Mouse (Mus musculus) hindbrain, embryonic 11.5 days (tissue): ENCODE measurements at regions not wholly inside any gene's neighbourhood (a gene's known extent, or its start where the extent isn't known, plus 50 kb on each side); places are given as distances from the start of the nearest gene placed in this dataset.

Source experiments
- ATAC-seq: fragments of 200-750 bp; cut with Nextera tagmentation; 2 replicates; pipeline ENCODE4 v1.8.0; 2017; ENCODE audit warnings: mild to moderate bottlenecking, moderate TSS enrichment, moderate library complexity; ENCODE audit not compliant: low FRiP score
- DNase-seq: peaks from one replicate; pipeline ENCODE4 v3.0.0-alpha.2; 2015; ENCODE audit warnings: low spot score
- H3K27ac ChIP-seq: fragments of 300-500 bp; sonication (generic); 2 replicates; pipeline ENCODE4 v1.5.1; 2014; ENCODE audit warnings: mild to moderate bottlenecking, low read depth, low read length
- H3K27me3 ChIP-seq: fragments of 300-500 bp; sonication (generic); 2 replicates; pipeline ENCODE4 v1.6.1; 2014; ENCODE audit warnings: mild to moderate bottlenecking, low read length, moderate library complexity, mixed read lengths; ENCODE audit not compliant: control insufficient read depth, insufficient read depth
- H3K36me3 ChIP-seq: fragments of 300-500 bp; sonication (generic); 2 replicates; pipeline ENCODE4 v1.6.1; 2014; ENCODE audit warnings: mild to moderate bottlenecking, low read length, moderate library complexity, mixed read lengths; ENCODE audit not compliant: control insufficient read depth, insufficient read depth
- H3K4me1 ChIP-seq: fragments of 300-500 bp; sonication (generic); replicated peaks from 2 replicates; pipeline ENCODE4 v1.6.1; 2014; ENCODE audit warnings: low read length, mixed read lengths; ENCODE audit not compliant: control insufficient read depth, insufficient read depth
- H3K4me2 ChIP-seq: fragments of 300-500 bp; sonication (generic); replicated peaks from 2 replicates; pipeline ENCODE4 v1.6.1; 2014; ENCODE audit warnings: mild to moderate bottlenecking, low read depth, low read length
- H3K4me3 ChIP-seq: fragments of 300-500 bp; sonication (generic); 2 replicates; pipeline ENCODE4 v1.5.1; 2014; ENCODE audit warnings: low read depth, low read length
- H3K9ac ChIP-seq: fragments of 300-500 bp; sonication (generic); 2 replicates; pipeline ENCODE4 v1.6.1; 2014; ENCODE audit warnings: low read depth, low read length
- H3K9me3 ChIP-seq: fragments of 300-500 bp; sonication (generic); 2 replicates; pipeline ENCODE4 v1.6.1; 2016; ENCODE audit warnings: low read length; ENCODE audit not compliant: control insufficient read depth
- WGBS: fragments of 180-500 bp; shearing (Covaris S2); extraction: QIAGEN DNeasy Blood & Tissue Kit; methylation state at CpG from one replicate; pipeline ENCODE4 v1.1.7; 2014; 5-methylcytosine and 5-hydroxymethylcytosine counted together

DNA sequence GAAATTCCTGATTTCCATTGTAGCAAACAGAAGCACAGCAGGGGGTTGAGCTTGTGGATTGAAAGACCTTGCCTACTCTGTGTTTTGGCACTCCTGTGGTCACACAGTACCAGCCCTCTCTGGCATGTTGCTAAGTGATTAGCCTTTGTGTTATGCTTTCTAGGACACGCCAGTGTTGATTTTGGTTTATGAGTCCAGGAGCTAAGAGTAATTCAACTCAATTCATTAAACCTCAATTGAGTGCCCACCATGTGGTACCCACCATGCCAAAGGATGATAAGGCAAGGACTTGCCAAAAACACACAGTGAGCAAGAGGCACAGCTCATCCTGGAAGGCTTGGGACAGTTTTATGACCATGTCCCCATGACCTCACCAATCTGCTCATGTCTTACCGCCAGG lies 221.1 kb upstream of the Sox14 start:
- Histone ChIP-seq H3K36me3 (no peaks in the 10 kb centered on the region), H3K4me3 (no peak overlapping the region), H3K4me1 (no peaks in the 10 kb centered on the region), H3K9ac (no peak overlapping the region), H3K27me3 (no peaks in the 10 kb centered on the region), H3K27ac (no peak overlapping the region), H3K9me3 (no peaks in the 10 kb centered on the region), H3K4me2 (no peak overlapping the region)
- 32% methylated on average over 2 of the region's 2 CpGs for WGBS
- peak; percentile 47 for DNase-seq
- no peak for ATAC-seq

- DNase-seq (peak; percentile 5), ATAC-seq (no peak)
- no peaks in the 10 kb centered on the region for H3K4me1 ChIP-seq
- no peaks in the 10 kb centered on the region for H3K27me3 ChIP-seq
- no peak overlapping the region for H3K27ac ChIP-seq
- no peaks in the 10 kb centered on the region for H3K36me3 ChIP-seq
- H3K9me3 ChIP-seq: no peaks in the 10 kb centered on the region
- H3K4me3 ChIP-seq: no peak overlapping the region
- no peak overlapping the region for H3K9ac ChIP-seq
- H3K4me2 ChIP-seq: no peak overlapping the region
- 29% methylated on average over 7 of the region's 7 CpGs for WGBS
Measured at GRCm38 (mm10) chr9:100095559-100095959, 219.6 kb upstream of the Sox14 start.

GRCm38 (mm10) chr9:100094956-100095558 lies 219.1 kb upstream of the Sox14 start:
- Histone ChIP-seq H3K4me2 (no peak overlapping the region), H3K4me3 (no peak overlapping the region), H3K27me3 (no peaks in the 10 kb centered on the region), H3K4me1 (no peaks in the 10 kb centered on the region), H3K36me3 (no peaks in the 10 kb centered on the region), H3K9ac (no peak overlapping the region), H3K9me3 (no peaks in the 10 kb centered on the region), H3K27ac (no peak overlapping the region)
- 77% methylated on average over 6 of the region's 6 CpGs for WGBS
- ATAC-seq (no peak), DNase-seq (no peak)

GRCm38 (mm10) chr9:100071141-100071540 lies 195.2 kb upstream of the Sox14 start:
- ATAC-seq: no peak
- Histone ChIP-seq H3K27me3 (no peaks in the 10 kb centered on the region), H3K4me3 (no peak overlapping the region), H3K36me3 (no peaks in the 10 kb centered on the region), H3K4me1 (no peaks in the 10 kb centered on the region), H3K9ac (no peak overlapping the region), H3K4me2 (no peak overlapping the region), H3K27ac (no peak overlapping the region), H3K9me3 (no peaks in the 10 kb centered on the region)
- 94% methylated on average over 5 of the region's 5 CpGs for WGBS
- no peak for DNase-seq

DNA sequence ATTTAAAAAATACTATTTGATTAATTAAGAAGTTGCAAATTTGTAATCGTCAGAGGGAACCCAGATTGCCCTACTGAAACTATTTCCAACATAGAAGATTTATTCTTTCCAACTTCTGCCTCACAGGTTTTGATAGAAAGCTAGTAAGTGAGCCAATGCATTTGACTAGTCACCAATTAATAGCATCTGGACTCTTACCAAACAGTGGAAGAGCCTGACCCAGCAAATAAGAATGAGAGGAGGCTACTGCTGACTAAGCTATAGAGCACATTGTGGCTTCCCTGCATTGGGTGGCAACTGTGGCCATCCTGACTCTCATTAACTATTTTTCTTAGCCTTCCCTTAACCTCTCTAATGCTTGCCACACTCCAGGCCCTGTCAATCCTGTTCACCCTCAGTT lies 182.6 kb upstream of the Sox14 start:
- no peaks in the 10 kb centered on the region for H3K9me3 ChIP-seq
- no peak overlapping the region for H3K4me2 ChIP-seq
- no peaks in the 10 kb centered on the region for H3K4me1 ChIP-seq
- WGBS: 91% methylated on average over 1 of the region's 1 CpGs
- H3K4me3 ChIP-seq: no peak overlapping the region
- no peak overlapping the region for H3K9ac ChIP-seq
- no peak for ATAC-seq
- no peaks in the 10 kb centered on the region for H3K36me3 ChIP-seq
- no peaks in the 10 kb centered on the region for H3K27me3 ChIP-seq
- no peak for DNase-seq
- H3K27ac ChIP-seq: no peak overlapping the region

GRCm38 (mm10) chr9:100046213-100046807 lies 170.3 kb upstream of the Sox14 start:
- no peak overlapping the region for H3K27ac ChIP-seq
- H3K27me3 ChIP-seq: no peaks in the 10 kb centered on the region
- H3K9ac ChIP-seq: no peak overlapping the region
- 49% methylated on average over 13 of the region's 13 CpGs for WGBS
- H3K4me1 ChIP-seq: no peaks in the 10 kb centered on the region
- no peak overlapping the region for H3K4me3 ChIP-seq
- H3K36me3 ChIP-seq: no peaks in the 10 kb centered on the region
- DNase-seq: peak; percentile 1
- H3K9me3 ChIP-seq: no peaks in the 10 kb centered on the region
- ATAC-seq: no peak
- no peak overlapping the region for H3K4me2 ChIP-seq

GRCm38 (mm10) chr9:100045636-100046035 lies 169.7 kb upstream of the Sox14 start:
- ATAC-seq: no peak
- no peaks in the 10 kb centered on the region for H3K9me3 ChIP-seq

DNA sequence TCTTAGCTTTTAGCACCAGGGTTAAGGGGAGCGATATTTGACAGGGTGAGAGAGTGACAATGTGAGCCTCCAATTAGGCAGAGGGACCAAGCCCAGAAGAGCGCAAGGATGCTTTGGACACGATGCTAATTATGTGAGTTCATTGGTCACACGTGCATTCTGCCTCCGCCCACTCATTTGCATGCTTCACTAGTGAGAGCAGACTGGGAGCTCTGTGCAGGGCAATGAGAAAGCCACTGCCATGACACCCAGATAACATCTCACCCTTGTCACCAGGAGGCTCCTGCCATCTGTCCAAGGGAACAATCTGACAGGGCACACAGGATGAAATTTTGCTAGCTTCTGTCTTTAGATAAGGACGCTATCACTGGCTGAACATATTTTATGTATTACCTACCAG lies 165.8 kb upstream of the Sox14 start:
- peak; percentile 30 for DNase-seq
- Histone ChIP-seq H3K27me3 (no peaks in the 10 kb centered on the region), H3K36me3 (no peaks in the 10 kb centered on the region), H3K9me3 (no peaks in the 10 kb centered on the region), H3K4me1 (no peaks in the 10 kb centered on the region), H3K4me3 (no peak overlapping the region), H3K9ac (no peak overlapping the region), H3K4me2 (no peak overlapping the region), H3K27ac (no peak overlapping the region)
- peak; percentile 70 for ATAC-seq
- 61% methylated on average over 6 of the region's 6 CpGs for WGBS

More at GRCm38 (mm10) chr9:100045636-100046035, 169.7 kb upstream of the Sox14 start:
- Histone ChIP-seq H3K36me3 (no peaks in the 10 kb centered on the region), H3K27me3 (no peaks in the 10 kb centered on the region), H3K9ac (no peak overlapping the region), H3K4me2 (no peak overlapping the region), H3K4me1 (no peaks in the 10 kb centered on the region), H3K4me3 (no peak overlapping the region), H3K27ac (no peak overlapping the region)
- DNase-seq: peak; percentile 4
- 38% methylated on average over 5 of the region's 5 CpGs for WGBS

GRCm38 (mm10) chr9:100023641-100024040 lies 147.7 kb upstream of the Sox14 start:
- no peak overlapping the region for H3K4me2 ChIP-seq
- ATAC-seq (no peak), DNase-seq (peak; percentile 46)
- no peak overlapping the region for H3K9ac ChIP-seq
- H3K9me3 ChIP-seq: no peaks in the 10 kb centered on the region
- no peaks in the 10 kb centered on the region for H3K36me3 ChIP-seq
- no peaks in the 10 kb centered on the region for H3K4me1 ChIP-seq
- WGBS: 60% methylated on average over 5 of the region's 5 CpGs
- no peaks in the 10 kb centered on the region for H3K27me3 ChIP-seq
- no peak overlapping the region for H3K4me3 ChIP-seq
- no peak overlapping the region for H3K27ac ChIP-seq
